Mouse (Mus musculus) cerebellum, adult 11-12 months (tissue): ENCODE results near the gene Atf3.

ENCODE experiments used
- DNase-seq: peaks from one replicate; pipeline ENCODE4 v3.0.0; 2022

The Atf3 gene

DNA sequence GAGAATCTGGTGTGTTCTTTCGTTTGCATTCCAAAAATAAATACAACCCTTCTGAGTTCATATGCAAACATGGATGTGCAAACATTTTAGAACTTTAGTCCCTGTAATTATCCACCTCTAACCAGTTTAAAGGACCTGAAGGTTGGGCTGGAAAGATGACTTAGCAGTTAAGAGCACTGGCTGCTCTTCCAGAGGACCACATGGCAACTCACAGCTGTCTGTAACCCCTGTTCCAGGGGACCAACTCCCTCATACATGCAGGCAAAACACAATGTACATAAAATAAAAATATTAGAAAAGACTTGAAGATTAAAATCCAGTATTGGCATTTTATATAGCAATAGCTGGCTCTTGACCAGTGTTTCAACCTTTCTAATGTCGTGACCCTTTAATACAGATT lies 7.9 kb upstream of the Atf3 start:
- DNase-seq, result no peak

DNA sequence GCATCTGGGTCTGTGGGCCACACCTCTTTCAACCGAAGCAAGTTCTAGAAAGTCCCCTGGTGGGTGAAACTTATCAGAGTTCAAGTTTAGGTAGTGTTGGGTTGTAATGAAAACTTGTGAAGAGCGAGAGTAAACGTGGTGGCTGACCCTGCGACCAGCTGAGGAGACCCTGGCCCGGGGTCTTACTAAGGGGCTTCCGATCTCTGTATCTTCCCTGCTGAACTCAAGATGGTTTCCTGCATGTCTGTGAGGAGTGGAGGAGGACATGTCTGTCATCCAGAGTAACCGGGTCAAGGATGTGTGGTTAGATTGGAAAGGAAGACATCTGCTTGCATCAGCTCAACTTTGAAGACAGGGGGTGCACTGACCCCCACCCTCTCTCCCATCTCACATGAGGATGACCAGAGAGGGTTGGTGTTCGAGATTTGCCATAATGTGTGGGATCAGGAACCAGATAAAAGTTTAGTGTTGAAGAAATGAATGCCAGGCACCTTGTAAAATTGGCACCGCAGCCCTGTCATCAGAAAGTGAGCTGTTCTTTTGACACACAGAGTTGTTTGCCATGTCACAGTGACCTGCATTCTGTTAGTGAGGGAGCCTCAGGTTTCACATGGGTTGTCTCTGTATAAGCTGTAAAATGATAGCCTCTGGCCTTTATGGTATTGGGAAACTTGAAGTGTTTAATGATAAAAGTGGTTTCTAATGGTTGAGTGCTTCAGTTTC lies 7.3 kb upstream of the Atf3 start:
- DNase-seq, result no peak

DNA sequence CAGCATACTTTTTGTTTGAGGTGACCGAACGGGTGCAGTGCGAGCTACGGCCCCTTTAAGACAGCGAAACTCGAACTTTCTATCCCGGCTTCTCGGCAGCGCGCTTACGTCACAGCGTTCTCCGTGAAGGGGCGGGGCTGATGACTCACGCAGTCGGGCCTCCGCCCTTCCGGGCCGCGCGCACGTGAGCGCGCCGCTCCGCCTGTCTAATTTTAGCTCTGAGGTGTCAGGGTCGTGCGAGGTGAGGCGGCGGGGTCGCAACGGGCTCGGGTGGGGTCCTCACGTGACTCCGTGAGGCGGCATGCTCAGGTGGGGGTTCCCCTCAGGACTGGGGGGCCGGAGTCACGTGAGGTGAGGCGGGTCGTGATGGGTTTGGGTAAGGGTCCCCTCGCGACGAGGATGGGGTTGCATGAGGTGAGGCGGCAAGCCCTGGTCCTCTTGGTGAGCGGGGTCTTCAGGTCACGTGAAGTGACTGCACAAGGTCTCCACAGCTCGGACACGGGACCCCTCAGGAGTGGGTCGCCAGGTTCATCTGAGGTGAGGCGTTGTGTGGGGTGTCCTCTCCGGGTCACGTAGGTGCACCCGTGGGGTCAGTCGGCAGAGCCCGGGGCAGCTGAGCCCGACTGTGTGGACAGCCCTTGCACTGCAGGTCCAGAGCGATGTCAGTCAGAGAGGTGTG lies 6.6 kb upstream of the Atf3 start:
- peak; percentile 93 for DNase-seq

DNA sequence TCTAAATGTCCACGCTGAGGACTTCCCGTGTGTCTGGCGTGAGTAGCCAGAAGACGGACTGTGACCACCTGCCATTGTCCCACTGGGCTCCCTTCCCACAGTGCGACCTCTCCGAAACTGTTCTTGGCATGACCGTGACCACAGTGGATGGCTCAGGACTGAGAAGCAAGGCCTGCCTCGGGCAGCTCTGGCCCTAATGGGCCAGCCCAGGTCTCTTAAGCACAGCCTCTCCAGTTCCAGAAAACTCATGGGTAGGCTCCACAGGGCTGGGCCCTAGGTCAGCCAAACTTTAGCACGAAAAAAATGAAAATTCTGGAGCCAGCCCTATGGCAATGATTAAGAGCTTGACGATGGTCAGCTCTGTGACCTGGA lies 6.1 kb upstream of the Atf3 start:
- no peak for DNase-seq

DNA sequence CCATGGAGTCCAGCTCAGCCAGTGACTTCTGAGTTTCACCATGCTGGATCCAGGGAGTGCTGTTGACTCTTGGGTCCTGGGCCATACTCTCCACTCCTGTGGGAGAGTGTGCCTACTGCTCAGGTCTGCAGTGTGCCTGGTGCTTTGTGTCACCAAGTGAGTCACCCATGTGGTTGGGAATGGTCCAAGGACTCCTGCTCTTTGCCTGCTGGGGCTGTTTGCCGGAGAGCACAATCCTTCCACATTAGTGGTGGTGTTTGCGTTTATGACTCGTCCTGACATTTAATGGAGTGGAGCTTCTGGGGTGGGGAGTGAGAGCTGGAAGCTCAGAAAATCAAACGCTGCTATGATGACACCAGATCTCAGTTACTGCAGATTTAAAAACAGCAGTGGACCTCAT lies 4.2 kb upstream of the Atf3 start:
- DNase-seq, result no peak

DNA sequence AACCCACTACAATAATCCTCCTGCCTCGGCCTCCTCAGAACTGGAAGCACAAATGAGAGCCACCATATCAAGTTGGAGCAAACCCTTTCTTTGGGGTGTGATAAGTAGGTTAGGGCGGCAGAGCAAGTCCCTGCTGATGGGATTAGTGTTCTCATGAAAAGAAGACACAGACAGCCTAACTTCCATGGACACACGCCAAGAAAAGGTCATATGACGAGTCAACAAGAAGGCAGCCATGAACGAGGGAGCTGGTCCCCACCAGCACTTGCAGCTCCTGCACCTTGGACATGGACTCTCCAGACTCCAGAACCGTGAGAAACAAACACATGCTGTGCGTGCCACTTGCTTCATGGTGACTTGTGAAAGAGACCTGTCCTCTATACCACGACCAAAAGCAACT lies 2.7 kb upstream of the Atf3 start:
- no peak for DNase-seq

DNA sequence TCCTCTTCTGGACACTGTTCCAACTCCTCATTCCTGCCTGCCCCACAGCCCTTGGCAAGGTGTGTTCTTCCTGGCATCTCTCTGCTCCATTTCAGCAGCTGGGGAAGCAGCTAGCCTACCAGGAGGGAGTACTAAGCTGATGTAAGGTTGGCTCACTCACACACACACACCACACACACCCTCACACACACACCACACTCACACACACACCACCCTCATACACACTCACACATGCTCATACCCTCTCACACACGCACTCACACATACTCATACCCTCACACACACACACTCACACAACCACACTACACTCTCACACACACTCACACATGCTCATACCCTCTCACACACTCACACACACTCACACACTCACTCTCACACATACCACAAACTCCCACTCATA lies 1.9 kb upstream of the Atf3 start:
- DNase-seq, result no peak

DNA sequence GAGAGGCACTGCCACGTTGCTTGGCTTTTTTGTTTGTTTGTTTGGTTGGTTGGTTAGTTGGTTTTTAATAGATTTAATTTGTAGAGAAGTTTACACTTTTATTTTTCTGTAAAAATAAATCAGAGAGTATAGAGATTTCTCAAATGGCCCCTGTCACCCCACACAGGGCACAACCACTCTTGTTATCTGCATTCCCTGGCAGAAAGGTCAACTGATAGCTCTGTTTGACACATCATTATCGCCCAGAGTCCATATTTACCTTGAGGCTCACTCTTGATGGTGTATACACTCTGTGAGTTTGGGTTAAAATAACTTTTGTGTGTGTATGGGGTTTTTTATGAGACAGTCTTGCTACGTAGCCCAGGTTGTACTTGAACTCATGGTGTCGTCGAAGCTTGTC lies 744 bp upstream of the Atf3 start:
- no peak for DNase-seq

DNA sequence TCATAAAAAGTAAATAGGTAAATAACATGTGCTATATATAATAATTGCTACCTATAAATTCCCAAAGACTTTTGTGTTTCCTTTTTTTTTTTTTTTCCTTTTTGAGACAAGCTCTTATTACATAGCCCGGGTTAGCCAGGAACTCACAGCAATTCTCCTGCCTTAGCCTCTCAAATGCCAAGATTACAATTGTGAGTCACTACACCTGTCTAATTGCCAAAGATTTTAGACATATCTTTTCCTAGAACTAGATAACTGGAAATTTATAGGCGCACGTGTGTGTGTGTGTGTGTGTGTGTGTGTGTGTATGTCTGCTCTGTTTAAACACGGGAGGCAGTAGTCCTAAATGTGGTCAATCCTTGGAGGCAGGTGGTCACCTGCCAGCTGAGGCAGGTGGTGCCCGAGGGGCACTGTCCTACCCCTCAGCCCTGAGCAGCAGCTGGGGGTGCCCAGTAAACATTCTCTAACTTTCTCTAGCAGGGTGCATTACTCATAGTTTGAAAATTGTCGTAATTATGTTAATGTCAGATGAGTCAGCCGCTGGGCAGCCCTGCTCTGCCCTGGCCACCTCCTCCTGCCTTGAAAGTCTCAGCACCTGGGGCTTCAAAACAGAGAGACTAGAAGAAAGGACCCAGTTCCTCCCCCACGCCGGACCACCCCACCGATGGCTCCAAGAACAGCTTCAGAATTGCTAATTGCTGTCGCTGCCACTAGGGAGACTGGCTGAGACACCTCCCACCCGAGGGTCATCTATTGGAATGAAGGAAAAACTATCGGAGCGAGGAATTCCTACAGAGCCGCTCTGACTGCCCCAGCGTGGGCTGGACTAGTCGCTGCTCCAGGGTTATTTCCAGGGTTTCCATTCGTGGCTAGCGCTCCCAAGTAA lies 1.8 kb downstream of the Atf3 start:
- no peak for DNase-seq

DNA sequence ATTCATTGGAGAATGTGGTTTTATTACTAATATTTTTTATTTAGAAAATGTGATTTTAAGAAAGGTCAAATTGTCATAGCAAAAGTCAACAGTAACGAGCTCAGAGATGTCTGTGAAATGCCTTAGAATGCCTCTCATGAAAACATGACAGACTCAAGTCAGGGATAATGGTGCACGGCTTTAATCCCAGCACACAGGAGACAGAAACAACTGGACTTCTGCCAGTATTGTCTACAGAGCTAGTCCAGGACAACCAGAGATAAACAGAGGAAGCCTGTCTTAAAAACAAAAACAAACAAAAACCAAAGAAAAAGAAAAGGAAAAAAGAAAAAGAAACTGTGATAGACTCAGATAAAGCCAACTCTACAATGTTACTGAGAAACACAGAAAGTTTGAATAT lies 6.7 kb downstream of the Atf3 start:
- no peak for DNase-seq

DNA sequence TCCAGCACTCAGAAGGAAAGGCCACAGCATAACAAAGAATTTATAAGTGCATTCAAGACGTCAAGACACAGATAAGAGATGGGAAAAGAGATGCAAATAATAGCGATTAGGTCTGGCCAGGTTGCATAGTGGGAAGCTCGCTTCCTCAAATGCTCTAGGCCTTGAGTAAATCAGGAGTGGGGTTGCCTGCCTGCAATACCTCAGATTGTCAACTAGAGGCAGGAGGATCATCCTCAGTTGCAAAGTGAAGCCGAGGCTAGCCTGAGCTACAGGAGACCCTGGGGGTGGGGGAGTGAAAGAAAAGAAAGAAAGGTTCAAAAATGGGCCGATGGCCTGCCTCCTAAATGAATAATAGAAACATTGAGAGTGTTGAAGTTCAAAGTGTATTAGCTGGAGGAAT lies 12.0 kb downstream of the Atf3 start:
- no peak for DNase-seq

DNA sequence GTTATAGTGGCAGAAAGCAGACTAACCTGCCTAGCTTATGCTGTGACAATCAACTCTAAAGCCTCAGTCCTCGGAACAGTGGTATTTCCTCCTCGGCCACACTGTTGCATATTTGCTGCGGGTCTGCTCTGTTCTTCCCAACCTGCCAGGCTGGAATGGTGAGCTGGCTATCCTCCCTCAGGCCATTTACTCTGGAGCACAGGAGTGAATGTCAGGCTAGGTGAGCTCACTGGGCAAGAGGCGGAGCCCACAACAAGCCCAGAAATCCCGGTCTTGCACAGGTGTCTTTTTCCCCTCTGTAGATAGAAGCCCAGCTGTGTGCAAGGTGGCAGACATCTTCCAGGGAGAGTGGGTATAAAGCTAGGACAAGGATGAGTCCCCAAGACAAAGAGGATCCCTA lies 13.0 kb downstream of the Atf3 start:
- DNase-seq, result no peak

DNA sequence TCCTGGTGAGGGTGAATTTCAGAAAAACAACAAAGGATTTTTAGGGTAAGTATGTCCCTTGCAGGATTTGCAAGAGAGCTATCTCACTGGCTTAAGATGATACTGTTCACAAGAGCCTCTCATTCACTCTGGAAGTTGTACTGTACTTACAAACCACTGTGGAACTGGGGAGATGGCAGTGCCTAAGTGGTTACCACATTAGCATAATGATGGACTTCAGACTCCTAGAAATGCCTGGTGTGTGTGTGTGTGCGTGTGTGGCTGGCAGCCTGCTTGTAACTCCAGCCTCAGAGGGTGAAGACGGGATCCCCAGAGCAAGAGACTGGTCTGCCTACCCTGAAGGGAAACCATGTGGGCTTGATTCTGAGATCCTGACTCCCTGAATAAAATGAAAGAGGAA lies 14.3 kb downstream of the Atf3 start:
- no peak for DNase-seq

DNA sequence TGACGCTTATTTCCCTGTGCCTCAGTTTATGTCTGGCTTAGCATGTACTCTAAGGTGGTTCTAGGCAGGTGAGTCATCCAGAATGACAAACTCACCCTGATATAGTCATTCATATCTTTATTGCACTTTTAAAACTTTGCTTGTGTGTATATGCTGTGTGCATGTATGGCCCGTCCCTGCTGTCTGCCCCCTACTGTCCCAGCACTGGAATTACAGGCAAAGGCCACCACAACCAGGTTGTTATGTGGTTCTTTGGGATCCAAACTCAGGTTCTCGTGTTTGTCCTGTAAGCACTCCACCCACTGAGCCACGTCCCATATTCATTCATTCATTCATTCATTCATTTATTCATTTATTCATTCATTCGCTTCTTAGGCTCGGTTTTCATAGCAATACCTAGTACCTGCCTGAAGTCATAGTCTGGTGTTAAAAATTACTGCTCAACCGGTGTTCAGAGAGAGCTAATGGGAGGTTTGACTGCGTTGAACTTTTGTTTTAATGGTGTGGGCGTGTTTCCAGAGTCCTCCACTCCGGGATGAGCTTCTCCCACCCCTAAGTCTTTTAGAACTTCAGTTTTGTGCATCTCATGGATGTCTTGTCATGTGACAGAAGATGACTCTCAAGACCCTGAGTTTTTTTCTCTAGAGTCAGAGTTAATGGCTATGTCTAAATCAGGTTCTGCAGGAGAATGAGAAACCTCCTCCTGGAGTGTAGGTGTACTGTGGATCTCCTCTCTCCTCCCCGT lies 15.5 kb downstream of the Atf3 start:
- DNase-seq, result no peak

DNA sequence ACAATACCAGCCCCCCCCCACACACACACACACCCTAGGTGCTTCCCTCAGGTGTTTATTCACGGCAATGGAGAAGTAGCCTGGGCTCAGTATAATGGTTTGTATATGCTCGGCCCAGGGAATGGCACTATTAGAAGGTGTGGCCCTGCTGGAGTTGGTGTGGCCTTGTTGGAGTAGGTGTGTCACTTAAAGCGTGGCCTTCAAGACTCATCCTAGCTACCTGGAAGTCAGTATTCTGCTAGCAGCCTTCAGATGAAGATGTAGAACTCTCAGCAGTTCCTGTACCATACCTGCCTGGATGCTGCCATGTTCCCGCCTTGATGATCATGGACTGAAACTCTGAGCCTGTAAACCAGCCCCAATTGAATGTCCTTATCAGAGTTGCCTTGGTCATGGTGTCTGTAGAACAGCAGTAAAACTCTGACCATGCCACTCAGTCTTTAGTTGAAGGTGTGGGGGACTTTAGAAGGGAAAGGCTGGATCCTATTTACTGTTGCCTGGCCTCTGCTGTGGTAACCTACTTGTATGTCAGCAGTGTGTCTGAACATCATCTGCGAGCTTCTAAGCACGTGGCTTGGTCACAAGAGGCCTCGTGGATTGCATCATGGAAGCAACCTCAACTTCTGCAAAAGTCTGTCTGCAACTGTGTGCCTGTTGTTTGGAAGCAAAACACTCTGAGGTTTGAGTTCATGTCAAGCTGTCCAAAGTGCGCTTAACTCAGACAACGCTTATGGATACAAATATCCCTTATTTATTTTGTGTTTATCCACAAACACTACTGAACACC lies 16.8 kb downstream of the Atf3 start:
- no peak for DNase-seq

DNA sequence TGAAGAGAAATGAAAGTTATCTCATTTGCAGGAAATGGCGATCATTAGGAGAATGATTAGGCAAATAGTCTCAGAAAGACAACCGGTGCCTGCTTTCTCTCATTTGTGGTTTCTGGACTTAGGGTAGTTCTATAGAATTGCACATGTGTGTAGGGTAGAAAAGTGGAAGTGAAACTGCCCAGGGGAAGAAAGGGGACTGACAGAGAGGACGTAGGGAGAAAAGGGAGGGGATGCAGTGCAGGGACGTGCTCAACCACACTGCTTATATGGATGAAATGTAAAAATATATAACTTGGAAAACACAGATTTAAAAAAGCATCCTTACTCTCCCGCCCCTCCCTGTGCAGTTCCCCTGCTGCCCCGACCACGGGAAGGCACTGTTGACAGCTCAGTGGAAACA lies 19.9 kb downstream of the Atf3 start:
- no peak for DNase-seq

DNA sequence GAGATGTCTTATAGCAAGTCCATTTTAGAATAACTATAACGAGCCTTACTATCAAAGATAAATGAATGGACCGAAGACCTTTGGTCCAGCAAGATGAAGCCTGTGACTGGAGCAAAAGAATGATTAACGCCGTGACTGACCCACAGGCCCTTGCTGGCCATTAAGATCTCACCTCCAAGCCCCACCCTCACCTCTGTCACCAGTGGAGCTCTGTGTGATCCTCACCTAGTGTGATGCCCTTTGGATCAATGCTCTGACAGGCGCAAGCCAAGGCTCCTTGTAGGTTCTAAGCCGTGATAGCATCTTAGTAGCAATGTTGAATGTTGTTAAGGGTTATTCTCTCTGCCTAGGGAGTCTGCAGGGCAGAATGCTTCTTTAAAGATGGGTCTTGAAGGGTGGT lies 21.8 kb downstream of the Atf3 start:
- no peak for DNase-seq

DNA sequence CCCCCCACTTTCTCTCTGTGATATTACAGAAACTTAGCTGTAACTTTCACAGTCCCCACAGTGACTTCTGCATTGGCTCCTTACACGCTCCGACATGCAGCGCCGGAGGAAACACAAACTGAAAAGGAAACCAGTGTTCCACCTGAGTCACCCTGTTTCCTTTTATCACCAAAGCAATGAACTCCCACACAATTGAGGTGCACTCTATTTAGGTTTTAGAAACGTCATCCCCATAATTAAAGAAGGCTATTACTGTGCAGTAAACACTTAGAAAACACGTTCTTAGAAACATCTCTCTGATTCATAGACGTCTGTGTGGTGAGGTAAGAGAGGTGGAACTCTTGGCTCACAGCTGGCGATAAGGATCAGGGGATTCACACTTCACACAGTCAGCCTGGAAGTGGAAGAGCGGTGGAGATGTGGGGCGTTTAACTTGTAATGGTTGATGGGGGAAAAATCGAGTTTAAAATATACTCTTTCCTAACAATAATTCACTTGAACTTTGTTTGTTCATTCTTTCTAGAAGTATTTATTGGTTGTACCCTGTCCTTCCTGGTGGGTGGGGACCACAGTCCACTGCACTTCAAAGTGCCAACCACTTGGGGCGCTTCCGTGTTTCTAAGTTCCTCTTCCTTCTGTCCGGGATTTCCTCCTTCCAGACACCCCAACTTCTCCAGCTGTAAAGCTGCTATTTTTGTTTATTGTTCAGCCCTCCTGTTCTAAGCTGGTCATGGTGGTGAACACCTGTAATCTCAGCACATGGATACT lies 24.0 kb downstream of the Atf3 start:
- no peak for DNase-seq

DNA sequence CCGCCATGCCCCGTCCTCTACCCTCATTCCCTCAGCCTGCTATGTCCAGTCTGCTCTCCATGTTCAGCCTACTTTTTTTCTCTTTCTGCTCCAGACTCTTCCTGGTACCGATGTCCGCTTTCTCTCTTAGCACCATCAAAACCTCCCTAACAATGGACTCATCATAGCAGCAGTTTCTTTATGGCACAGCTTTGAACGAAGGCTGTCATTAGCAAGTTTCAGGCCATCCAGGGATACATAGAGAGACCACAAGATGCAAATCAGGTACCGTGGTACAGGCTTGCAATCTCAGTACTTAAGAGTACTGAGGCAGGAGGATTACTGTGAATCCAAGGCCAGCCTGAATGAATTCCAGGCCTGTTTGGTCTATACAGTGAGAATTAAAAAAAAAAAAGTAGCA lies 25.1 kb downstream of the Atf3 start:
- DNase-seq, result no peak

DNA sequence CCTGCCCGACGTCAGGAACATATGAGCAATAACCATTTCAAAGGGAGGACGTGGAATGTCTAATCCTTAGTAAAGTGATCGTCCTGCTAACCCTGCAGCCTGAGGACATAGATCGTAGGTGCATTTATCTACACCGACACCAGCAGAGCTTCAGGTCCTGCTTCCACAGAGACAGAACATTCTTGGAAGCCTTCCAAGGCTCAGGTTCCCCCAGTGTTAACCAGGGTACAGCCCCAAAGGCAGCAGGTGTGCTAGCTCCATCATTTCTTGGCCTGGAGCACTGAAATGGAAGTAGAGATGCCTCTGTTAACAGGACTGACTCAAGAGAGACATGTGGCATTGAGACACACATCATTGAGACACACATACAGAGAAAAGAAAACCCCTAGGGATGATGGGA lies 25.6 kb downstream of the Atf3 start:
- no peak for DNase-seq

DNA sequence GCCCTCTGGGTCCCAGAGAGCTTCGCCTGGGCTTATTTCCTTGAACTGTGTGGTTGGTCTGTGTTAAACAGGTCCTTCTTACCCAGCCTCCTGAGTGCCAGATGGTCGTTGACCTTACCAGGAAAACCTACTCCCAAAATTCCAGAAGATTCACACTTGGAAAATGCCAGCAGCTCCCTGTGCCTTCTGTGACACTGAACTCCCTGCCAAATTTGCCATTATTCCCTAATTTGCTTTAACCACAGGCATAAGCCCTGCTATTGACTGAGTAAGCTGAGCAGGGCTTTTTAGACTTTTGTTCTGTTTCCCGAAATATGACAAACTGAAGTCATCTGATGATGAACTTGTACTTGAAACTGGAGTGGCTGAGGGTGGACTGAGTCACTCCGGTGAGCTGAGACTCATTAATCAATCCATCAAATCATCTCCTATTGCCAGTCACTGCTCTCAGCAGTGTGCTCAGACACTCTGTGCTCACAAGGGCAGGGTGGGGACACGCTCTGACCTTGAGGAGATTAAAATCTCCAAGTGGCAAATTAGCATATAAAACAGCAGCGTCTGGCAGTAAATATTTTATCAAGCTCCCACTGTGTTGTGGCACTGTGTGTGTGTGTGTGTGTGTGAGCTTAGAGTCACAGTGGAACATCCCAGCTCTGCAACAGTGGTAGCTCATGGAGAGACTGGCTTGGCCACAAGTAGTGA lies 28.0 kb downstream of the Atf3 start:
- DNase-seq, result peak; percentile 41
